ENCODE assay signal across 22 mouse cellular contexts in the genomic region with DNA sequence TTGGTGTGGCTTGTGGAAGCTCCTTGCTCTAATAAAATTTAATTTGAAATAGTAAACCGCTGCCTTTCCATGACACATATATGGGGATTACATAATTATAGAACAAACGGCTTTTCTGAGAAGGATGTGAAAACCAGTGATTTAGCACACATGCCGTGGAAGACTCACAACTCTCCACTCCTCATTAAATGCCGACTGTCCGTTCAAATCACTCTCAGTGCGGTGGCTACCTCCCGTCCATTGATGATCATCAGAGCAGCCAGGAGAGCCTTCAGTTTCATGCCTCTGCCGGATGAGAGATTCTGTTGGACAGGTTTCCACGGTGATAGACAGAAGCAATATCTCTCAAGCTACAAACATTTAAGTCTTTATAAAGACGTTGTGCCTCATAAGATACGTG.
A peak's percentile ranks its signal among the peaks of the same experiment; 100 is the strongest.
DNase-seq lines count a peak whose midpoint lies in the region; ATAC-seq lines count a peak whose summit lies in the region.
"Had no signal": no experiment of that assay in that cellular context is flagged by ENCODE, and none has a peak within 500 bp of the region (broad histone marks: within the 10 kb centered on the region; RNA-seq: fewer than 3 reads in every experiment).

No protein-coding gene starts in this region.

- no peak overlapping the region for H3K4me3 ChIP-seq in midbrain, embryonic 11.5 days (ENCODE audit: low read depth, low read length)
- no peak overlapping the region for H3K4me3 ChIP-seq in midbrain, embryonic 15.5 days
- H3K4me3 ChIP-seq: embryonic facial prominence, embryonic 10.5 days; embryonic facial prominence, embryonic 12.5 days had no signal

- H3K9ac ChIP-seq in midbrain, embryonic 11.5 days (ENCODE audit: low read length), result no peak overlapping the region
- H3K9ac ChIP-seq in midbrain, embryonic 15.5 days, result no peak overlapping the region
- H3K9ac ChIP-seq: embryonic facial prominence, embryonic 12.5 days had no signal

- no peaks in the 10 kb centered on the region for H3K36me3 ChIP-seq in midbrain, embryonic 11.5 days (ENCODE audit: control insufficient read depth, insufficient read depth, low read length)
- H3K36me3 ChIP-seq in midbrain, embryonic 15.5 days (replicated peaks), result no peaks in the 10 kb centered on the region
- H3K36me3 ChIP-seq: embryonic facial prominence, embryonic 10.5 days; embryonic facial prominence, embryonic 12.5 days; G1E had no signal

- H3K9me3 ChIP-seq in midbrain, embryonic 11.5 days (ENCODE audit: control insufficient read depth, low read length), result no peaks in the 10 kb centered on the region
- H3K9me3 ChIP-seq in midbrain, embryonic 15.5 days, result no peaks in the 10 kb centered on the region
- H3K9me3 ChIP-seq: embryonic facial prominence, embryonic 10.5 days; embryonic facial prominence, embryonic 12.5 days had no signal

- no peaks in the 10 kb centered on the region for H3K27me3 ChIP-seq in midbrain, embryonic 11.5 days (ENCODE audit: control insufficient read depth, insufficient read depth, low read length)
- no peaks in the 10 kb centered on the region for H3K27me3 ChIP-seq in midbrain, embryonic 15.5 days (replicated peaks)
- H3K27me3 ChIP-seq: embryonic facial prominence, embryonic 12.5 days; Patski had no signal

- 90% methylated on average over 11 of the region's 11 CpGs for WGBS in midbrain, embryonic 11.5 days
- WGBS in midbrain, embryonic 15.5 days, result 62% methylated on average over 11 of the region's 11 CpGs

- intact Hi-C loops in heart, postnatal 36 days (cut with DNase I), result no loop called here

- no peak for ATAC-seq in midbrain, embryonic 11.5 days (ENCODE audit: low FRiP score)
- no peak for ATAC-seq in midbrain, embryonic 15.5 days (replicated peaks)
- ATAC-seq: activated CD4-positive, CD25-positive, alpha-beta regulatory T cell, adult 4 months; CD4-positive, CD25-positive, alpha-beta regulatory T cell, adult 4 months; forebrain, embryonic 14.5 days; forebrain, embryonic 16.5 days; Patski had no signal

- no peak overlapping the region for H3K4me2 ChIP-seq in midbrain, embryonic 11.5 days
- no peak overlapping the region for H3K4me2 ChIP-seq in midbrain, embryonic 15.5 days
- H3K4me2 ChIP-seq: embryonic facial prominence, embryonic 12.5 days had no signal

- no peaks in the 10 kb centered on the region for H3K4me1 ChIP-seq in midbrain, embryonic 11.5 days (ENCODE audit: control insufficient read depth, insufficient read depth, low read length)
- H3K4me1 ChIP-seq in midbrain, embryonic 15.5 days, result no peaks in the 10 kb centered on the region
- H3K4me1 ChIP-seq: embryonic facial prominence, embryonic 10.5 days; embryonic facial prominence, embryonic 12.5 days had no signal

- DNase-seq in heart, adult 11 months, result peak; percentile 11
- DNase-seq in heart, postnatal 36 days, result no peak
- DNase-seq in midbrain, embryonic 11.5 days (ENCODE audit: low spot score, missing footprints), result peak; percentile 51
- no peak for DNase-seq in right cerebral cortex, adult 18-20 months
- DNase-seq: adrenal gland, adult 8-10 months; adrenal gland, postnatal 14 days; adrenal gland, postnatal 36 days; B cell, adult 2 months; cerebellum, adult 11-12 months; cerebellum, adult 2 months; cerebellum, adult 9-10 months; cerebellum, postnatal 10 days; cerebellum, postnatal 25 days had no signal

- no peak overlapping the region for H3K27ac ChIP-seq in midbrain, embryonic 11.5 days (ENCODE audit: low read depth, low read length)
- no peak overlapping the region for H3K27ac ChIP-seq in midbrain, embryonic 15.5 days
- H3K27ac ChIP-seq: embryonic facial prominence, embryonic 10.5 days; embryonic facial prominence, embryonic 12.5 days had no signal

Comparison
In these comparisons a context has a peak if more than half of its experiments do, and no peak if none do; other contexts are left out.
1. DNase-seq: peak in heart, adult 11 months (single experiment) and midbrain, embryonic 11.5 days (single experiment); none in heart, postnatal 36 days (0 of 2) and right cerebral cortex, adult 18-20 months (single experiment).